Mouse (Mus musculus) E14TG2a.4 (cell line): ENCODE measurements around the gene Phkg2.

ENCODE experiments used
- CTCF ChIP-seq: conservative IDR thresholded peaks from 2 replicates; pipeline ENCODE4 v1.5.1; 2014; ENCODE audit warnings: low read length
- NANOG ChIP-seq: IDR thresholded peaks from 2 replicates; pipeline ENCODE4 v1.6.1; 2014; ENCODE audit warnings: borderline replicate concordance, low read length, mixed read lengths

- no peak for TF ChIP-seq CTCF
- no peak for TF ChIP-seq NANOG
Measured at GRCm38 (mm10) chr7:127626471-127626870, 53.3 kb downstream of the Phkg2 start.
